Mouse (Mus musculus) embryonic fibroblast, embryonic 13.5 days (primary cell): Measurements from ENCODE around the gene Usp29. TPM values are rescaled to one million over a fixed set of nuclear protein-coding genes. Genes with fewer than 3 reads are reported as not detected.
"Not testable (repeated sequence)": the region's sequence is repeated elsewhere in the genome, so short reads cannot be mapped to it uniquely, and the experiment has no call there.

Source experiments
- H3K27ac ChIP-seq: 2 replicates; pipeline ENCODE4 v1.5.1; 2012; ENCODE audit warnings: low read length, control low read depth, inconsistent platforms; ENCODE audit not compliant: insufficient read depth
- H3K4me1 ChIP-seq: 2 replicates; pipeline ENCODE4 v1.6.1; 2011; ENCODE audit warnings: low read length; ENCODE audit not compliant: control insufficient read depth, insufficient read depth
- H3K4me3 ChIP-seq: 2 replicates; pipeline ENCODE4 v1.5.1; 2011; ENCODE audit warnings: mild to moderate bottlenecking, control low read depth, low read length; ENCODE audit not compliant: insufficient read depth
- CTCF ChIP-seq: IDR thresholded peaks from 2 replicates; pipeline ENCODE4 v1.5.1; 2011; ENCODE audit warnings: mild to moderate bottlenecking, control low read depth, low read length, moderate library complexity, borderline replicate concordance; ENCODE audit not compliant: insufficient read depth
- POLR2A ChIP-seq: IDR thresholded peaks from 2 replicates; pipeline ENCODE4 v1.6.1; 2011; ENCODE audit warnings: low read depth, mild to moderate bottlenecking, control low read depth, low read length, moderate library complexity
- polyA plus RNA-seq: library from polyadenylated mRNA; stranded (reverse); fragments of >200 nt; gene quantifications from 2 replicates; pipeline ENCODE4 v1.2.4, GENCODE M21; 2011; ENCODE audit warnings: low read depth; ENCODE audit not compliant: missing spikeins, insufficient read length

The Usp29 gene
- polyA plus RNA-seq, 1 experiment: 4.9 TPM

GRCm38 (mm10) chr7:6860689-6861088 lies 130.3 kb downstream of the Usp29 start:
- TF ChIP-seq CTCF (no peak), POLR2A (no peak)
- 0 out of 2 replicates have a peak, but pooled peaks cover 3% of the 10 kb centered on the region for H3K4me1 ChIP-seq
- no peak overlapping the region for H3K27ac ChIP-seq
- H3K4me3 ChIP-seq: no peak overlapping the region

GRCm38 (mm10) chr7:6866351-6866750 lies 136.0 kb downstream of the Usp29 start:
- no peak overlapping the region for H3K27ac ChIP-seq
- no peaks in the 10 kb centered on the region for H3K4me1 ChIP-seq
- TF ChIP-seq POLR2A (no peak), CTCF (no peak)
- no peak overlapping the region for H3K4me3 ChIP-seq

GRCm38 (mm10) chr7:6868831-6869230 lies 138.5 kb downstream of the Usp29 start:
- Histone ChIP-seq H3K4me3 (no peak overlapping the region), H3K4me1 (no peaks in the 10 kb centered on the region), H3K27ac (no peak overlapping the region)
- TF ChIP-seq CTCF: no peak
- TF ChIP-seq POLR2A: no peak

- TF ChIP-seq CTCF (no peak), POLR2A (no peak)
- Histone ChIP-seq H3K4me3 (no peak overlapping the region), H3K4me1 (no peaks in the 10 kb centered on the region), H3K27ac (no peak overlapping the region)
Measured at GRCm38 (mm10) chr7:6869556-6869955, 139.2 kb downstream of the Usp29 start.

GRCm38 (mm10) chr7:6874448-6874847 lies 144.1 kb downstream of the Usp29 start:
- TF ChIP-seq CTCF (no peak), POLR2A (no peak)
- Histone ChIP-seq H3K4me3 (no peak overlapping the region), H3K4me1 (no peaks in the 10 kb centered on the region), H3K27ac (no peak overlapping the region)

- Histone ChIP-seq H3K27ac (no peak overlapping the region), H3K4me3 (no peak overlapping the region), H3K4me1 (no peaks in the 10 kb centered on the region)
- TF ChIP-seq CTCF (no peak), POLR2A (no peak)
Measured at GRCm38 (mm10) chr7:6878202-6878601, 147.8 kb downstream of the Usp29 start.

GRCm38 (mm10) chr7:6878849-6879248 lies 148.5 kb downstream of the Usp29 start:
- not testable (repeated sequence) for H3K4me3 ChIP-seq, H3K27ac ChIP-seq, H3K4me1 ChIP-seq

- no peaks in the 10 kb centered on the region for H3K4me1 ChIP-seq
- TF ChIP-seq CTCF (no peak), POLR2A (no peak)
- H3K27ac ChIP-seq: no peak overlapping the region
- H3K4me3 ChIP-seq: no peak overlapping the region
Measured at GRCm38 (mm10) chr7:6879512-6880164, 149.3 kb downstream of the Usp29 start.

GRCm38 (mm10) chr7:6880918-6881317 lies 150.5 kb downstream of the Usp29 start:
- not testable (repeated sequence) for H3K27ac ChIP-seq

GRCm38 (mm10) chr7:6881473-6882046 lies 151.2 kb downstream of the Usp29 start:
- TF ChIP-seq POLR2A (no peak), CTCF (no peak)
- H3K27ac ChIP-seq: no peak overlapping the region
- H3K4me1 ChIP-seq: no peaks in the 10 kb centered on the region
- no peak overlapping the region for H3K4me3 ChIP-seq

More at GRCm38 (mm10) chr7:6880918-6881317, 150.5 kb downstream of the Usp29 start:
- H3K4me3 ChIP-seq, H3K4me1 ChIP-seq: not testable (repeated sequence)
